Mouse (Mus musculus) intestine, postnatal 0 days (tissue): ENCODE data around the gene Crot. TPM values are rescaled to one million over a fixed set of nuclear protein-coding genes. Genes with fewer than 3 reads are reported as not detected.

Experiments used
- ATAC-seq: fragments of 200-750 bp; cut with Nextera tagmentation; 2 replicates; pipeline ENCODE4 v1.8.0; 2017; ENCODE audit warnings: mild to moderate bottlenecking, moderate TSS enrichment, moderate library complexity
- H3K27ac ChIP-seq: fragments of 300-500 bp; sonication (generic); 2 replicates; pipeline ENCODE4 v1.5.1; 2014; ENCODE audit warnings: mild to moderate bottlenecking, low read depth, low read length, moderate library complexity
- H3K27me3 ChIP-seq: fragments of 300-500 bp; sonication (generic); replicated peaks from 2 replicates; pipeline ENCODE4 v1.6.1; 2014; ENCODE audit warnings: low read length, mixed read lengths; ENCODE audit not compliant: control insufficient read depth, insufficient read depth
- H3K36me3 ChIP-seq: fragments of 300-500 bp; sonication (generic); 2 replicates; pipeline ENCODE4 v1.6.1; 2014; ENCODE audit warnings: mild to moderate bottlenecking, moderate library complexity; ENCODE audit not compliant: control insufficient read depth, insufficient read depth
- H3K4me1 ChIP-seq: fragments of 300-500 bp; sonication (generic); replicated peaks from 2 replicates; pipeline ENCODE4 v1.6.1; 2014; ENCODE audit warnings: antibody characterized with exemption, low read length, mixed read lengths; ENCODE audit not compliant: control insufficient read depth, insufficient read depth
- H3K4me2 ChIP-seq: fragments of 300-500 bp; sonication (generic); replicated peaks from 2 replicates; pipeline ENCODE4 v1.6.1; 2014; ENCODE audit warnings: low read depth, mild to moderate bottlenecking, moderate library complexity
- H3K4me3 ChIP-seq: fragments of 300-500 bp; sonication (generic); 2 replicates; pipeline ENCODE4 v1.5.1; 2014; ENCODE audit warnings: low read depth, low read length
- H3K9ac ChIP-seq: fragments of 300-500 bp; sonication (generic); 2 replicates; pipeline ENCODE4 v1.6.1; 2014; ENCODE audit warnings: mild to moderate bottlenecking, low read depth, low read length
- H3K9me3 ChIP-seq: fragments of 300-500 bp; sonication (generic); 2 replicates; pipeline ENCODE4 v1.6.1; 2016; ENCODE audit warnings: mixed run types; ENCODE audit not compliant: control insufficient read depth
- CTCF ChIP-seq: sonication (generic); IDR thresholded peaks from 2 replicates; pipeline ENCODE4 v1.5.1; 2016; ENCODE audit warnings: low read depth, mild to moderate bottlenecking, control low read depth, antibody characterized with exemption, moderate library complexity
- WGBS: fragments of 180-500 bp; shearing (Covaris S2); extraction: QIAGEN DNeasy Blood & Tissue Kit; methylation state at CpG from one replicate; pipeline ENCODE4 v1.1.7; 2014; 5-methylcytosine and 5-hydroxymethylcytosine counted together
- polyA plus RNA-seq: library from polyadenylated mRNA; unstranded; fragments of >200 nt; fragmentation: Nextera tagmentation; extraction: Ambion mirVana; gene quantifications from 2 replicates; pipeline ENCODE4 v1.2.1, GENCODE M21; 2015

The Crot gene
- polyA plus RNA-seq, 1 experiment from 2014 or later: 133 TPM

DNA sequence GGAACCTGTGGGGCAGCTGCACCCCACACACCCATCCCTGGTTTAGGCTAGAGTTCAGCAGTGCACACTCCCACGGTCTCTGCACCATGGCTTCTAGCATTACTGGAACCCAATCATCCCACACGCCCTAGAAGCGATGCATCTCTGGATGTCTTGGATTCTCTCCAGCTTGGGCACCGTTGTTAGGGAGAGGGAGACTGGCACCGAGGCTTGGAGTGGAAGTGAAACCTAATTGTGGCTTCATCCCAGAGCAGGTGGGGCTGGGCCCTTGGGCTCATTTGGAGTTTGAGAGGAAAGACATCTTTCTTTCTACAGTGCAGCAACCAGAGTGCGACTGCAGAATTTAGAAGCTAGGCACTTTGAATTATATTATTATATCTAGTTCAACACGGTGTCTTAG lies 59.2 kb downstream of the Crot start:
- ATAC-seq: no peak
- H3K4me3 ChIP-seq: no peak overlapping the region
- no peak overlapping the region for H3K9ac ChIP-seq
- no peaks in the 10 kb centered on the region for H3K36me3 ChIP-seq
- no peak for TF ChIP-seq CTCF
- WGBS: 80% methylated on average over 7 of the region's 7 CpGs
- H3K9me3 ChIP-seq: no peaks in the 10 kb centered on the region
- no peaks in the 10 kb centered on the region for H3K27me3 ChIP-seq
- no peaks in the 10 kb centered on the region for H3K4me1 ChIP-seq
- no peak overlapping the region for H3K27ac ChIP-seq
- no peak overlapping the region for H3K4me2 ChIP-seq

DNA sequence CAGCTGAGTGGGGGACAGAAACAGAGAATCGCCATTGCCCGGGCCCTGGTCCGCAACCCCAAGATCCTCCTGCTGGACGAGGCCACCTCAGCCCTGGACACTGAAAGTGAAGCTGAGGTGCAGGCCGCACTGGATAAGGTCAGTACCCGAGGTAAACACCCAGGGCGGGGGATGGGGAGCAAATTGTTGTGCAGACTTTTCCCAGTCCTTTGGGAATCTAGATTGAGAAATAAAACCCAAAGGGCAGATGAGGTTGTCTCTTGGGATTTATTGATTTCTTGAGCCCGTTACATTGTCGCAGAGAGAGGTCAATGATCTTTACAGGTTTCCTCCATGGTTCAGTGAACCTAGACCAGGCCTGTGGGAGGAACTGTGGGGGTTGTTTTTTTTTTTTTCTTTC lies 68.7 kb downstream of the Crot start:
- H3K4me3 ChIP-seq: no peak overlapping the region
- H3K36me3 ChIP-seq: no peaks in the 10 kb centered on the region
- TF ChIP-seq CTCF: no peak
- no peak for ATAC-seq
- 84% methylated on average over 9 of the region's 9 CpGs for WGBS
- no peak overlapping the region for H3K4me2 ChIP-seq
- no peak overlapping the region for H3K27ac ChIP-seq
- H3K4me1 ChIP-seq: no peaks in the 10 kb centered on the region
- H3K9me3 ChIP-seq: no peaks in the 10 kb centered on the region
- no peaks in the 10 kb centered on the region for H3K27me3 ChIP-seq
- H3K9ac ChIP-seq: no peak overlapping the region

DNA sequence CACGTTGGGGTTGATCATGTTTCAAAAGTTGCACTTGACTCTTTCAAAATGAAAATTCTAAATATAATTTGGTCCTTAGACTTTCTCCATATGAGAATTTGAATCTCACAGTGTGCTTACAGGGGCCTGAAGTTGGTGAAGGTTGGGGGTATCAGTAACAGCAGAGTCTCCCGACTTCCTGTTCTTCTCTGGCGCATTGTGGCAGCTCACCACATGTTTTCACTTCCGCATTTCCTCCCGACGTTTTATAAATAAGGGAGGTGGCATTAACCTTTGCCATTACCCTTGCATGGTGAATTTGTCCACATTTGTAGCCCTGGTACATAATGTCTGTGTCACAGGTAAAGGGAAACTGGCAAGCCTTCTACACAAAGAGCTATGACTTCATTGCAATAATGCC lies 80.1 kb downstream of the Crot start:
- no peak for TF ChIP-seq CTCF
- no peak for ATAC-seq
- Histone ChIP-seq H3K4me2 (no peak overlapping the region), H3K4me1 (no peaks in the 10 kb centered on the region), H3K9ac (no peak overlapping the region), H3K9me3 (no peaks in the 10 kb centered on the region), H3K36me3 (no peaks in the 10 kb centered on the region), H3K27ac (no peak overlapping the region), H3K4me3 (no peak overlapping the region), H3K27me3 (no peaks in the 10 kb centered on the region)
- WGBS: 81% methylated on average over 6 of the region's 6 CpGs

DNA sequence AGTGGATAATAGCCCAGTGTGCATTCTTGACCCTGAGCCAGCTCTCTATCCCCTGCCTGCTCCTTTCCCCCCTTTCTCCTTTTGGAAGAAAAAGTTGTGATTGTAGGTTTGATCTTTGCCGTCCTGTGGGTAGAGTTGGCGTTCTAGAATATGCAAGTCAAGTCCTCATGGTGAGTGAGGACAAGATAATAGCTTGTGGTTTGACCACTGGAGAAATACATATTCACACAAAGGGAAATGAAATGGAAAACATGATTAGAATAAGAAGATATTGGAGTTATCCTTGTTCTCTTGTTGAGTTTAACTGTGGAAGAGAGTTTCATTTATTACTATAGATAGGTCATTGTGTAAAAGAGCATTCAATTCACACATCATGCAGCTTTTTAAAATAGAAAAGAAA lies 80.7 kb downstream of the Crot start:
- H3K4me3 ChIP-seq: no peak overlapping the region
- WGBS: 88% methylated on average over 2 of the region's 2 CpGs

More for the DNA sequence above, 80.7 kb downstream of the Crot start:
- Histone ChIP-seq H3K36me3 (no peaks in the 10 kb centered on the region), H3K9me3 (no peaks in the 10 kb centered on the region), H3K27me3 (no peaks in the 10 kb centered on the region), H3K4me2 (no peak overlapping the region), H3K4me1 (no peaks in the 10 kb centered on the region), H3K27ac (no peak overlapping the region), H3K9ac (no peak overlapping the region)
- ATAC-seq: no peak
- no peak for TF ChIP-seq CTCF

Other genes with a start within 250 kb of the Crot start
- 1.1 and 1.8 TPM in 2 replicates for gene Abcb1b, start 199.2 kb downstream of the Crot start, polyA plus RNA-seq
- 0.20 and 0.23 TPM in 2 replicates for gene Abcb4, start 103.6 kb downstream of the Crot start, polyA plus RNA-seq
- 116 and 117 TPM in 2 replicates for gene Tmem243, start 103.3 kb upstream of the Crot start, polyA plus RNA-seq
- gene Dmtf1, start 164.5 kb upstream of the Crot start, polyA plus RNA-seq: 12.7 and 13.1 TPM in 2 replicates